In genomic region chr5:122516029-122516730, GRCm38 (mm10) we compare ENCODE assay signal across 25 mouse cellular contexts. TPM values are rescaled to one million over a fixed set of nuclear protein-coding genes. Genes with fewer than 3 reads are reported as not detected.
DNase-seq lines count a peak whose midpoint lies in the region; ATAC-seq and TF ChIP-seq lines count a peak whose summit lies in the region.
"Had no signal": no experiment of that assay in that cellular context is flagged by ENCODE, and none has a peak within 500 bp of the region (broad histone marks: within the 10 kb centered on the region; RNA-seq: fewer than 3 reads in every experiment).

No protein-coding gene starts in this region.

- no peaks in the 10 kb centered on the region for H3K36me3 ChIP-seq in thymus, adult 2 months (ENCODE audit: control insufficient read depth, insufficient read depth, low read length)
- no peaks in the 10 kb centered on the region for H3K36me3 ChIP-seq in intestine, embryonic 14.5 days (ENCODE audit: control insufficient read depth, insufficient read depth, low read length)
- H3K36me3 ChIP-seq in small intestine, adult 2 months (ENCODE audit: control insufficient read depth, insufficient read depth, low read length): no peaks in the 10 kb centered on the region
- H3K36me3 ChIP-seq: embryonic facial prominence, embryonic 13.5 days; limb, embryonic 13.5 days had no signal

- no peak overlapping the region for H3K9ac ChIP-seq in intestine, embryonic 14.5 days (ENCODE audit: low read length)
- H3K9ac ChIP-seq: embryonic facial prominence, embryonic 13.5 days; hindbrain, embryonic 14.5 days; limb, embryonic 13.5 days had no signal

- no peaks in the 10 kb centered on the region for H3K9me3 ChIP-seq in intestine, embryonic 14.5 days (ENCODE audit: control insufficient read depth, low read length)
- H3K9me3 ChIP-seq: embryonic facial prominence, embryonic 13.5 days; limb, embryonic 13.5 days had no signal

- WGBS in thymus, adult 2 months: 66% methylated on average over 11 of the region's 11 CpGs
- 67% methylated on average over 11 of the region's 11 CpGs for WGBS in intestine, embryonic 14.5 days
- 31% methylated on average over 11 of the region's 11 CpGs for WGBS in small intestine, adult 2 months

- H3K4me1 ChIP-seq in thymus, adult 2 months (replicated peaks; ENCODE audit: control insufficient read depth, insufficient read depth, low read length): peaks cover 24% of the 10 kb centered on the region
- peaks cover 34% of the 10 kb centered on the region for H3K4me1 ChIP-seq in intestine, embryonic 14.5 days (replicated peaks; ENCODE audit: control insufficient read depth, insufficient read depth, low read length)
- peaks cover 55% of the 10 kb centered on the region for H3K4me1 ChIP-seq in small intestine, adult 2 months (ENCODE audit: control insufficient read depth, insufficient read depth, insufficient read length, low read length)

- H3K4me2 ChIP-seq in intestine, embryonic 14.5 days (ENCODE audit: low read length): no peak overlapping the region
- H3K4me2 ChIP-seq: embryonic facial prominence, embryonic 13.5 days; hindbrain, embryonic 14.5 days; limb, embryonic 13.5 days; liver, embryonic 11.5 days; midbrain, embryonic 11.5 days had no signal

- no peak overlapping the region for H3K27ac ChIP-seq in thymus, adult 2 months (ENCODE audit: control insufficient read depth, insufficient read depth, low read length)
- H3K27ac ChIP-seq in intestine, embryonic 14.5 days (ENCODE audit: low read depth): no peak overlapping the region
- H3K27ac ChIP-seq in small intestine, adult 2 months (ENCODE audit: insufficient read depth, low read depth, low read length): peak overlapping the region; percentile 83
- H3K27ac ChIP-seq: embryonic facial prominence, embryonic 13.5 days; gastrocnemius, adult 2 months; hindbrain, embryonic 14.5 days; limb, embryonic 13.5 days had no signal

- no peak overlapping the region for H3K4me3 ChIP-seq in thymus, adult 2 months (ENCODE audit: control insufficient read depth, insufficient read depth, low read length)
- no peak overlapping the region for H3K4me3 ChIP-seq in intestine, embryonic 14.5 days (ENCODE audit: low read depth, low read length)
- H3K4me3 ChIP-seq in small intestine, adult 2 months (ENCODE audit: low read depth, low read length): no peak overlapping the region
- H3K4me3 ChIP-seq: embryonic facial prominence, embryonic 13.5 days; erythroblast, embryonic 14.5 days; gastrocnemius, adult 2 months; limb, embryonic 13.5 days had no signal

- TF ChIP-seq CTCF in thymus, adult 2 months (IDR thresholded peaks at IDR 0.05; ENCODE audit: borderline replicate concordance, control insufficient read depth, extremely low read depth, insufficient read depth, low read length, poor library complexity): no peak
- TF ChIP-seq CTCF in small intestine, adult 2 months (IDR thresholded peaks at IDR 0.05; ENCODE audit: extremely low read depth, insufficient read length, insufficient replicate concordance, low read depth, low read length): no peak; the same call in 1 of the 2 replicates

- ATAC-seq in intestine, embryonic 14.5 days (replicated peaks; ENCODE audit: low FRiP score, low TSS enrichment, low read depth): 0 out of 2 replicates have a peak, but pooled peaks have one; percentile 38
- ATAC-seq: CD4-positive, CD25-positive, alpha-beta regulatory T cell, adult 4 months; forebrain, embryonic 16.5 days; midbrain, embryonic 16.5 days had no signal

- DNase-seq in heart, adult 11 months: peak; percentile 89
- DNase-seq in heart, adult 9 months (ENCODE audit: low spot score in 2 of 2): no peak
- DNase-seq in thymus, postnatal 0 days (ENCODE audit: low spot score): peak; percentile 54
- no peak for DNase-seq in thymus, adult 2 months
- no peak for DNase-seq in intestine, embryonic 14.5 days (ENCODE audit: low spot score)
- DNase-seq in right cerebral cortex, postnatal 14 days: no peak
- no peak for DNase-seq in lung, adult 18-20 months
- DNase-seq: adrenal gland, postnatal 25 days; cerebellum, adult 9-10 months; embryo, embryonic 11 days; gastrocnemius, adult 2 months; kidney, adult 8-10 months; kidney, postnatal 10 days; lung, postnatal 36 days; thymus, postnatal 25 days had no signal

- H3K27me3 ChIP-seq in thymus, adult 2 months (ENCODE audit: control insufficient read depth, insufficient read depth, low read length): no peaks in the 10 kb centered on the region
- H3K27me3 ChIP-seq in intestine, embryonic 14.5 days (replicated peaks; ENCODE audit: control insufficient read depth, insufficient read depth, low read length): no peaks in the 10 kb centered on the region
- H3K27me3 ChIP-seq in small intestine, adult 2 months (ENCODE audit: control insufficient read depth, insufficient read depth, low read length): no peaks in the 10 kb centered on the region
- H3K27me3 ChIP-seq: embryonic facial prominence, embryonic 13.5 days; limb, embryonic 13.5 days had no signal

- no peak for TF ChIP-seq POLR2A in thymus, adult 2 months (IDR thresholded peaks at IDR 0.05; ENCODE audit: control insufficient read depth, extremely low read depth, insufficient read depth, low read length, poor library complexity)
- TF ChIP-seq POLR2A in small intestine, adult 2 months (IDR thresholded peaks at IDR 0.05; ENCODE audit: low read depth, low read length): 0 out of 2 replicates have a peak, but pooled peaks have one; percentile 19

RNA-seq across cellular contexts. Expression of gene Atp2a2, which starts 14.2 kb away (rescaled TPM):
- polyA plus RNA-seq in thymus, postnatal 0 days (2015; fragmentation: Nextera tagmentation; extraction: Ambion mirVana): 20.2 and 22.6 TPM in 2 replicates
- 84.7 and 175 TPM in 2 replicates for polyA plus RNA-seq in thymus, adult 2 months (2012; rRNA removed)
- polyA plus RNA-seq in intestine, embryonic 14.5 days (2014; fragmentation: Nextera tagmentation; extraction: Ambion mirVana): 39.6 and 43.4 TPM in 2 replicates
- polyA plus RNA-seq in small intestine, adult 2 months (2012; rRNA removed): 47.2 and 60.1 TPM in 2 replicates

Comparison
In these comparisons a context has a peak if more than half of its experiments do, and no peak if none do; other contexts are left out.
1. DNase-seq: peak in heart, adult 11 months (single experiment) and thymus, postnatal 0 days (single experiment); none in heart, adult 9 months (0 of 2), thymus, adult 2 months (single experiment), intestine, embryonic 14.5 days (single experiment), right cerebral cortex, postnatal 14 days (single experiment) and lung, adult 18-20 months (0 of 2).